ENCODE assay signal across 8 mouse cellular contexts in the genomic region with DNA sequence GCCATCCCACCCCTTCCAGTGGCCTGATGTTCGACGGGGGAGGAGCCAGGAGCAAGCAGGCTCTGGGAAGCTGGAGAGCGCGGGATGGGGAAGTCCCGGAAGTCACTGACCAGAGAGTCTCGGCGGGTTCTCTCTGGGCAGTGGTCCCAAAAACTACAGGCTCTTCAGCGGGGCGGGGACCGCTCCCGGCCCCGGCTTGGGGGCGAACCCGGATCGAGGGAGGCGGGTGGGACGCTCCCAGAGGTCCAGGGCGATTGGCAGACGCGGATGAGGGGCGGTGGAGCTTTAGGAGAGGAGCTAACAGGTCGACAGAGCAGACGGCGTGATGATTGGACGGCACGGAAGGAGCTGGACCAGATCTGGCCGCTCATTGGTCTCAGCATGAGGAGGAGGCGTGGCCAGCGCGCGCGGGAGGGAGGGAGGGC. TPM values are rescaled to one million over a fixed set of nuclear protein-coding genes. Genes with fewer than 3 reads are reported as not detected.
DNase-seq lines count a peak whose midpoint lies in the region; ATAC-seq lines count a peak whose summit lies in the region.

A gene (plus strand): TSS at position 382 of the 425 bp plus-strand sequence.

- H3K4me2 ChIP-seq in hindbrain, embryonic 15.5 days = peak within 1 kb of the TSS; percentile 77

- peak within 1 kb of the TSS; percentile 88 for H3K27ac ChIP-seq in hindbrain, embryonic 15.5 days (replicated peaks)

- peak within 1 kb of the TSS; percentile 75 for H3K9ac ChIP-seq in hindbrain, embryonic 15.5 days

- H3K4me3 ChIP-seq in hindbrain, embryonic 15.5 days = peak within 1 kb of the TSS; percentile 92

- H3K27me3 ChIP-seq in hindbrain, embryonic 15.5 days = no peaks in the 10 kb centered on the region

- no peaks in the 10 kb centered on the region for H3K9me3 ChIP-seq in hindbrain, embryonic 15.5 days

- H3K4me1 ChIP-seq in hindbrain, embryonic 15.5 days (replicated peaks) = peaks cover 19% of the 10 kb centered on the region

- H3K36me3 ChIP-seq in hindbrain, embryonic 15.5 days = no peaks in the 10 kb centered on the region

- under 1% methylated on average over 32 of the region's 32 CpGs for WGBS in hindbrain, embryonic 15.5 days

- ATAC-seq in hindbrain, embryonic 15.5 days (ENCODE audit: low FRiP score, low read depth) = peak; percentile 100

- DNase-seq in T-cell, adult 2 months (ENCODE audit: low spot score) = peak; percentile 79
- peak; percentile 93 to 95 for DNase-seq in cerebellum, postnatal 36 days
- DNase-seq in frontal cortex, postnatal 36 days (ENCODE audit: low spot score in 2 of 2) = peak; percentile 97
- DNase-seq in left cerebral cortex, adult 11 months (ENCODE audit: low spot score) = peak; percentile 96
- peak; percentile 96 to 98 for DNase-seq in lung, postnatal 4 days
- peak; percentile 88 for DNase-seq in retina, postnatal 7 days (ENCODE audit: low read depth, low spot score)
- peak; percentile 89 for DNase-seq in urinary bladder, adult 2 months (ENCODE audit: low spot score)

RNA-seq across cellular contexts. Expression of the gene that starts here (rescaled TPM):
- polyA plus RNA-seq in hindbrain, embryonic 15.5 days (2015; fragmentation: Nextera tagmentation; extraction: Ambion mirVana) = 8.1 and 8.2 TPM in 2 replicates
- 23.7 and 33.3 TPM in 2 replicates for polyA plus RNA-seq in urinary bladder, adult 2 months (2012; rRNA removed)

Comparison
In these comparisons a context has a peak if more than half of its experiments do, and no peak if none do; other contexts are left out.
1. Peak in every context shown above with its lines: DNase-seq, ATAC-seq, H3K4me3 ChIP-seq and H3K27ac ChIP-seq.